Mouse (Mus musculus) hindbrain, embryonic 10.5 days (tissue): ENCODE results near the gene Efr3b. TPM values are rescaled to one million over a fixed set of nuclear protein-coding genes. Genes with fewer than 3 reads are reported as not detected.
"Not testable (repeated sequence)": the region's sequence is repeated elsewhere in the genome, so short reads cannot be mapped to it uniquely, and the experiment has no call there.

Experiments
- DNase-seq: peaks from one replicate; pipeline ENCODE4 v3.0.0-alpha.2; 2017; ENCODE audit warnings: low spot score
- H3K27ac ChIP-seq: fragments of 300-500 bp; sonication (generic); 2 replicates; pipeline ENCODE4 v1.5.1; 2016; ENCODE audit warnings: mild to moderate bottlenecking, moderate library complexity
- H3K27me3 ChIP-seq: fragments of 300-500 bp; sonication (generic); 2 replicates; pipeline ENCODE4 v1.6.1; 2016; ENCODE audit warnings: mild to moderate bottlenecking; ENCODE audit not compliant: poor library complexity, insufficient read depth, severe bottlenecking
- H3K36me3 ChIP-seq: fragments of 300-500 bp; sonication (generic); 2 replicates; pipeline ENCODE4 v1.6.1; 2016; ENCODE audit warnings: mild to moderate bottlenecking, moderate library complexity
- H3K4me1 ChIP-seq: fragments of 300-500 bp; sonication (generic); replicated peaks from 2 replicates; pipeline ENCODE4 v1.6.1; 2016; ENCODE audit warnings: mild to moderate bottlenecking
- H3K4me3 ChIP-seq: fragments of 300-500 bp; sonication (generic); 2 replicates; pipeline ENCODE4 v1.5.1; 2016; ENCODE audit warnings: mild to moderate bottlenecking, moderate library complexity
- H3K9me3 ChIP-seq: fragments of 300-500 bp; sonication (generic); 2 replicates; pipeline ENCODE4 v1.6.1; 2016; ENCODE audit warnings: mild to moderate bottlenecking, moderate library complexity
- WGBS: fragments of 180-500 bp; shearing (Covaris S2); methylation state at CpG from one replicate; pipeline ENCODE4 v1.1.7; 2016; 5-methylcytosine and 5-hydroxymethylcytosine counted together
- polyA plus RNA-seq: library from polyadenylated mRNA; unstranded; fragments of >200 nt; fragmentation: Nextera tagmentation; extraction: Ambion mirVana; gene quantifications from 2 replicates; pipeline ENCODE4 v1.2.1, GENCODE M21; 2016

The Efr3b gene
- polyA plus RNA-seq, 1 experiment from 2014 or later, result 16.5 TPM

- no peak overlapping the region for H3K27ac ChIP-seq
- no peak overlapping the region for H3K4me3 ChIP-seq
- peaks cover 22% of the 10 kb centered on the region for H3K36me3 ChIP-seq
- no peak for DNase-seq
- WGBS, result 96% methylated on average over 5 of the region's 5 CpGs
- peaks cover 13% of the 10 kb centered on the region for H3K4me1 ChIP-seq
- H3K27me3 ChIP-seq, result no peaks in the 10 kb centered on the region
- no peaks in the 10 kb centered on the region for H3K9me3 ChIP-seq
Observed at GRCm38 (mm10) chr12:4000406-4000805, 38.3 kb downstream of the Efr3b start.

- DNase-seq, result no peak
- no peaks in the 10 kb centered on the region for H3K9me3 ChIP-seq
- 0 out of 2 replicates have a peak, but pooled peaks cover under 1% of the 10 kb centered on the region for H3K4me1 ChIP-seq
- no peaks in the 10 kb centered on the region for H3K27me3 ChIP-seq
- no peak overlapping the region for H3K27ac ChIP-seq
- peaks cover 27% of the 10 kb centered on the region for H3K36me3 ChIP-seq
- WGBS, result 90% methylated on average over 9 of the region's 9 CpGs
- no peak overlapping the region for H3K4me3 ChIP-seq
Observed at GRCm38 (mm10) chr12:3996749-3997148, 42.0 kb downstream of the Efr3b start.

- Histone ChIP-seq H3K27me3 (no peaks in the 10 kb centered on the region), H3K4me3 (no peak overlapping the region), H3K36me3 (peaks cover 8% of the 10 kb centered on the region), H3K27ac (no peak overlapping the region), H3K9me3 (no peaks in the 10 kb centered on the region), H3K4me1 (peaks cover 20% of the 10 kb centered on the region)
- peak; percentile 29 for DNase-seq
- 70% methylated on average over 3 of the region's 3 CpGs for WGBS
Observed at GRCm38 (mm10) chr12:3991047-3991446, 47.7 kb downstream of the Efr3b start.

- 37% methylated on average over 2 of the region's 2 CpGs for WGBS
Observed at GRCm38 (mm10) chr12:3989943-3990342, 48.8 kb downstream of the Efr3b start.

GRCm38 (mm10) chr12:3984446-3984845 lies 54.3 kb downstream of the Efr3b start:
- WGBS, result 84% methylated on average over 9 of the region's 9 CpGs
- no peak for DNase-seq

More at GRCm38 (mm10) chr12:3989943-3990342, 48.8 kb downstream of the Efr3b start:
- no peaks in the 10 kb centered on the region for H3K27me3 ChIP-seq
- H3K4me3 ChIP-seq, result no peak overlapping the region
- DNase-seq, result no peak
- H3K4me1 ChIP-seq, result peaks cover 20% of the 10 kb centered on the region
- peaks cover 5% of the 10 kb centered on the region for H3K36me3 ChIP-seq
- H3K27ac ChIP-seq, result 0 out of 2 replicates have a peak overlapping the region, but pooled peaks have one; percentile 53
- no peaks in the 10 kb centered on the region for H3K9me3 ChIP-seq

GRCm38 (mm10) chr12:3983736-3984135 lies 55.0 kb downstream of the Efr3b start:
- peaks cover 11% of the 10 kb centered on the region; the same call in 1 of the 2 replicates for H3K36me3 ChIP-seq
- 2% methylated on average over 1 of the region's 1 CpGs for WGBS

More at GRCm38 (mm10) chr12:3984446-3984845, 54.3 kb downstream of the Efr3b start:
- Histone ChIP-seq H3K4me1 (peaks cover 19% of the 10 kb centered on the region), H3K27me3 (peaks cover 18% of the 10 kb centered on the region), H3K9me3 (no peaks in the 10 kb centered on the region), H3K36me3 (peaks cover 7% of the 10 kb centered on the region; the same call in 1 of the 2 replicates), H3K4me3 (no peak overlapping the region), H3K27ac (no peak overlapping the region)

GRCm38 (mm10) chr12:3982257-3982656 lies 56.5 kb downstream of the Efr3b start:
- H3K4me3 ChIP-seq, result peak overlapping the region; percentile 60
- peaks cover 19% of the 10 kb centered on the region for H3K4me1 ChIP-seq
- H3K27me3 ChIP-seq, result peaks cover 18% of the 10 kb centered on the region
- 21% methylated on average over 6 of the region's 6 CpGs for WGBS
- no peaks in the 10 kb centered on the region for H3K9me3 ChIP-seq
- DNase-seq, result no peak
- H3K36me3 ChIP-seq, result peaks cover 26% of the 10 kb centered on the region
- no peak overlapping the region for H3K27ac ChIP-seq

More at GRCm38 (mm10) chr12:3983736-3984135, 55.0 kb downstream of the Efr3b start:
- DNase-seq, result peak; percentile 69
- peaks cover 19% of the 10 kb centered on the region for H3K4me1 ChIP-seq
- H3K27ac ChIP-seq, result no peak overlapping the region
- H3K9me3 ChIP-seq, result no peaks in the 10 kb centered on the region
- no peak overlapping the region for H3K4me3 ChIP-seq
- peaks cover 18% of the 10 kb centered on the region for H3K27me3 ChIP-seq

GRCm38 (mm10) chr12:3981350-3982131 lies 57.2 kb downstream of the Efr3b start:
- peaks cover 18% of the 10 kb centered on the region for H3K27me3 ChIP-seq
- H3K27ac ChIP-seq, result peak overlapping the region; percentile 64
- peak overlapping the region; percentile 60 for H3K4me3 ChIP-seq
- no peaks in the 10 kb centered on the region for H3K9me3 ChIP-seq
- WGBS, result under 1% methylated on average over 41 of the region's 41 CpGs
- H3K4me1 ChIP-seq, result peaks cover 19% of the 10 kb centered on the region
- DNase-seq, result peak; percentile 82
- peaks cover 33% of the 10 kb centered on the region for H3K36me3 ChIP-seq

GRCm38 (mm10) chr12:3980991-3981349 lies 57.7 kb downstream of the Efr3b start:
- no peaks in the 10 kb centered on the region for H3K9me3 ChIP-seq
- WGBS, result 48% methylated on average over 1 of the region's 1 CpGs
- H3K36me3 ChIP-seq, result peaks cover 37% of the 10 kb centered on the region
- H3K27ac ChIP-seq, result peak overlapping the region; percentile 59; the same call in 1 of the 2 replicates
- peak overlapping the region; percentile 60 for H3K4me3 ChIP-seq
- H3K27me3 ChIP-seq, result peaks cover 18% of the 10 kb centered on the region
- peaks cover 19% of the 10 kb centered on the region for H3K4me1 ChIP-seq
- DNase-seq, result no peak

- not testable (repeated sequence) for H3K9me3 ChIP-seq, H3K27me3 ChIP-seq, H3K4me3 ChIP-seq, H3K4me1 ChIP-seq, DNase-seq, H3K27ac ChIP-seq
- 94% methylated on average over 6 of the region's 6 CpGs for WGBS
- peaks cover 79% of the 10 kb centered on the region for H3K36me3 ChIP-seq
Observed at GRCm38 (mm10) chr12:3973169-3973568, 65.5 kb downstream of the Efr3b start.

GRCm38 (mm10) chr12:3968380-3968779 lies 70.3 kb downstream of the Efr3b start:
- Histone ChIP-seq H3K27ac (no peak overlapping the region), H3K4me3 (no peak overlapping the region), H3K9me3 (no peaks in the 10 kb centered on the region), H3K36me3 (peaks cover 65% of the 10 kb centered on the region), H3K4me1 (no peaks in the 10 kb centered on the region), H3K27me3 (no peaks in the 10 kb centered on the region)
- 67% methylated on average over 9 of the region's 9 CpGs for WGBS
- no peak for DNase-seq

GRCm38 (mm10) chr12:3967196-3967595 lies 71.5 kb downstream of the Efr3b start:
- H3K36me3 ChIP-seq, result peaks cover 62% of the 10 kb centered on the region

GRCm38 (mm10) chr12:3960553-3960952 lies 78.2 kb downstream of the Efr3b start:
- no peak for DNase-seq
- H3K36me3 ChIP-seq, result peaks cover 6% of the 10 kb centered on the region
- 48% methylated on average over 4 of the region's 4 CpGs for WGBS
- peaks cover 15% of the 10 kb centered on the region for H3K4me1 ChIP-seq
- no peaks in the 10 kb centered on the region for H3K9me3 ChIP-seq
- peak overlapping the region; percentile 71 for H3K4me3 ChIP-seq
- peaks cover 14% of the 10 kb centered on the region for H3K27me3 ChIP-seq
- H3K27ac ChIP-seq, result peak overlapping the region; percentile 96

More at GRCm38 (mm10) chr12:3967196-3967595, 71.5 kb downstream of the Efr3b start:
- Histone ChIP-seq H3K4me3 (no peak overlapping the region), H3K9me3 (no peaks in the 10 kb centered on the region), H3K4me1 (no peaks in the 10 kb centered on the region), H3K27me3 (no peaks in the 10 kb centered on the region), H3K27ac (no peak overlapping the region)
- no peak for DNase-seq
- 93% methylated on average over 4 of the region's 4 CpGs for WGBS
